Mouse (Mus musculus): Measurements from ENCODE around the gene Gli2.

Gene Gli2

GRCm38 (mm10) chr1:118799322-118800116 lies 253.9 kb downstream of the Gli2 start:
- no peak for DNase-seq (ENCODE audit: low spot score in 2 of 2)

- no peak for DNase-seq (ENCODE audit: low spot score in 2 of 2)
Measured at GRCm38 (mm10) chr1:118795415-118796167, 257.8 kb downstream of the Gli2 start.

- DNase-seq (ENCODE audit: low spot score in 2 of 2) = no peak
Measured at GRCm38 (mm10) chr1:118789871-118790270, 263.5 kb downstream of the Gli2 start.

- no peak for DNase-seq (ENCODE audit: low spot score in 2 of 2)
Measured at GRCm38 (mm10) chr1:118789468-118789867, 264.0 kb downstream of the Gli2 start.

- DNase-seq (ENCODE audit: low spot score in 2 of 2) = no peak
Measured at GRCm38 (mm10) chr1:118788813-118789212, 264.6 kb downstream of the Gli2 start.

GRCm38 (mm10) chr1:118787486-118787885 lies 265.9 kb downstream of the Gli2 start:
- DNase-seq (ENCODE audit: low spot score in 2 of 2) = no peak
